Mouse (Mus musculus): ENCODE data around the gene Prss32.
"Not testable (repeated sequence)": the region's sequence is repeated elsewhere in the genome, so short reads cannot be mapped to it uniquely, and the experiment has no call there.

The Prss32 gene

DNA sequence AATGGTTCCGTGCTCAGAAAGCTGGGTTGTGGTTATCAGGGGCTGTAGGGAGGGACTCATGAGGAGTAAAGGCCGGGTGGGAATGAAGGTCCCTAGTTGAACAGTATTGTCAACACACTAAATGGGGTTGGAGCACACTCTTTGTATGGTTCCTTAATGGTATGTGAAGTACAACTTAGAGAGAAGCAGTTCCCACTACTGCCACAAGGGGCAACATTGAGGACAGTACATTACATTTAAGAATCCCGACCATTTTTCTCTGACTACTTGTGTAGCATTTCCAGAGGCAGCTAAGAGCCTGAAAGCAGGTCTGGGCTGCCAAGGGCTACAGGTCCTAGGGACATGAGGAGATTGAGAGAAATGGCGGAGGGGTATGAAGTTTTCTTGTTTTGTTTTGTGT is 2.5 kb upstream of the Prss32 start:
- DNase-seq (ENCODE audit: low spot score) = peak; percentile 56

DNA sequence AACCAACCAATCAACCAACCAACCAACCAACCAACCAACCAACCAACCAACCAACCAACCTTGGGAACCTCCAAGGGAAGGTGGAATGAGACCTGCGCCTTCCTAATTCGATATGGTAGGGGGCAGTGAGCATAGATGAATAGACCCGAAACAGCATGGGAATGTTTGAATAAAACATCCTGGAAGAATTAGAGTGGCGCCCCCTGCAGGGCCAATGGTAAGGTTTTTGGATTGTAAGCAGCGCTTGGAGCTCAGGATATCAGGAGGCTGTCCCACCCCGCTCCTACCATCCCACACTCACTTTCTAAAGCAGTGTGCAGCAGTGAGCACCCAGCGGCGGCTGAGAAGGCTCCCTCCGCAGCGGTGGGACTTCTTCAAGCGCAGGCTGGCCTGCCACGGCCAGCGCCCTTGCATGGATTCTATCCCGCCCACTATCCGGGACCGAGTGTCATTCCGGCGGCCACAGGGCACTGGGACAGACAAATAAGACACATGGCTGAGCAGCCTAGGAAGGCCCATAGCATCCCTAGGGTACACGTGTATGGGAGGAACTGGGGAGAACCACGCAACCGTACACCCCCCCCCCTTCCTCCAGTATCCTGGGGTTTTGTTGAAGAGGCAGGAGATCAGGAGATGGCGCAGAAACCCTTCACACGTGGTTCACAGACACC is 379 bp upstream of the Prss32 start:
- no peak for DNase-seq (ENCODE audit: low spot score)

DNA sequence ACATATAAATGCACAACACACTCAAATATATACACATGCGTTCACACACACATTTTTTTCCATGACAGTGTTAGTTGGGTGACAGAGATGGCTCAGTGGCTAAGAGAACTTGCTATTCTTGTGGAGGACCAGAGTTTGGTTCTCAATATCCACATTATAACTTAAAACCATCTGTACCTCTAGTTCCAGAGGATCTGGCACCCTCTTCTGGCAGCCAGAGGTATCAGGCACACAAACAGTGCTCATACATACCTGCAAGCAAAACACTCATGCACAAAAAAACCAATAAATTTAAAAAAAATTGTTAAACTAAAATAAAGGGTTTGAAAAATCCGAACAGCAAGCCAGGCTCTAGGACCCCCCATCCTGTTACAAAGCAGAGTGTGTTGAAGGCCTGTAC is 6.4 kb downstream of the Prss32 start:
- no peak for DNase-seq (ENCODE audit: low spot score)

DNA sequence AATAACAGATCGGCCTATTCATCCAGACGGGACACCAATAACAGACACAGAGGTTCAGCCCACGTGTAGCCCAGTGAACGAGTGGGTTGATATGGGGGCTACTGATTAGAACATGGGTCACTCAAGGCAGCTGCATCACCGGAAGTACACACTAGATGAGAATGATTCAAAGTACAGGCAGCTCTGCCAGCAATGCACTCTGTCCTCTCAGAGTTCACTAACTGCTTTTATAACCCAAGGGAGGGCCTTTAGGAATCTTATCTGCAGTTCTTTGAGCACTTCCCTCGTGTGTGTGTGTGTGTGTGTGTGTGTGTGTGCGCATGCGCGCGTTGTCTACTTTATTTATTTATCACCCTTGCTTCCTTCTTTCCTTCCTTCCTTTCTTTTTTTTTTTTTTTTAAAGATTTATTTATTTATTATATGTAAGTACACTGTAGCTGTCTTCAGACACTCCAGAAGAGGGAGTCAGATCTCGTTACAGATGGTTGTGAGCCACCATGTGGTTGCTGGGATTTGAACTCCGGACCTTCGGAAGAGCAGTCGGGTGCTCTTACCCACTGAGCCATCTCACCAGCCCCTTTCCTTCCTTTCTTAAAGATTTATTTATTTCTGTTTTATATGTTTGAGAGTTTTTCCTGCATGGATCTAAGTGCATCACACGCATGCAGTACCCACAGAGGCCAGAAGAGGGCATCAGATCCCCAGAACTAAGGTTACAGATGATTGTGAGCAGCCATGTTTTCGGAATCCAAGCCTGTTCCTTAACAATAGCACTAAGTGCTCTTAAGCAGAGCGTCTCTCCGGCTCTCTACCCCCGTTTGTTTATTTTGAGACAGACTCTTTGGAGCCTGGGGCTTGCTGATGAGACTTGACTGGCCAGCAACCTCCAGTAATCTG is 7.4 kb downstream of the Prss32 start:
- peak; percentile 51 for DNase-seq (ENCODE audit: low spot score)

DNA sequence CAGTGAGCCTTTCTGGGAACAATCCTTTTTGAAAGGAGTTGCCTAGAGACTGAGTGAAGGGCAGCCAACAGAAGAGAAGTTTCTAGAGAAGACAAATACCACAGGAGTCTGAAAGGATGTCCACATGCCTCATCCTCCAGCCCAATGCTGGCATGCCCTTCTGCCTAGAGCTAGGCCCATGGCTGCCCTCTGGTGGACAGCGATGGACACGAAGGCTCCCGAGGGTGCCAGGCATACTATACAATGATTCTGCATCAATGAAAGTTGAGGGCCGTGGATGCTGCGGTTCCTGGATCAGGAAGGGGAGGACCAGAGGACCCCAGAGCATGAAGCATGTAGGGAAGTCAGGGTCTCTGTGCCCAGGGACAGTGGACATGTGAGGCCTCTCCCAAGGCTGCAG is 9.6 kb downstream of the Prss32 start:
- peak; percentile 37 for DNase-seq (ENCODE audit: low spot score)

DNA sequence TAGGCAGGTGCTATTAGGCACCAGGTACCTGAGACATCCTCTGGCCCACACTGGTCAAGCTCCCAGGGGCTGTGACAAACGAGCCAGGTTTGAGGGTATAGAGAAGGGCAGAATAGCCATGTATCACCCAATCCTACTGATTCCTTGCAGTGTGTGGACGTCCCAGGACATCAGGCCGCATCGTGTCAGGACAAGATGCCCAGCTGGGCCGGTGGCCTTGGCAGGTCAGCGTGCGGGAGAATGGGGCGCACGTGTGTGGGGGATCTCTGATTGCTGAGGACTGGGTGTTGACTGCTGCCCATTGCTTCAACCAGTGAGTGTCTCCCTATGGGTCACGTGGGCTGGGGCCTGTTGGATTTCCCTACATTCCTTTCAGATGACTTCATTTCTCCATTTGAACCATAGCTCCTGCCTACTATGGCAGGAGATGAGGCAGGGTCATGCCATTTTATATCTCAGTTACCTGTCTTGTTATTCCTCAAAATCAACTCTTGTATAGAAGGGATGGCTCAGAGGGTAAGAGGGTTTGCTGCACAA is 10.6 kb downstream of the Prss32 start:
- no peak for DNase-seq (ENCODE audit: low spot score)

DNA sequence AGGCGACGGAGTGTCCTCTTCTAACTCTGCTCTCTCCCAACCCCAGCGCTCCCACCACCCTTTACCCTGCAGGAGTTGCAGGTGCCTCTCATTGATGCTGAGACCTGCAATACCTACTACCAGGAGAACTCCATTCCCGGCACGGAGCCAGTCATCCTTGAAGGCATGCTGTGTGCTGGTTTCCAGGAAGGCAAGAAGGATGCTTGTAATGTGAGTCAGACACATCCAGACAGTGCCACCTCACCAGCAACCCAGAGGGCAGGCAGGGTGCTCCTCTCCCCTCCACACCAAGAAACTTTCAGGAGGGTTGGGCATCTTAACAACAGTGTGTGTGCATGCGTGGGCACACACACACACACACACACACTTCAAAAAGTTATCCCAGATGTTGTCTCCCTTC is 13.5 kb downstream of the Prss32 start:
- DNase-seq (ENCODE audit: low spot score) = no peak

DNA sequence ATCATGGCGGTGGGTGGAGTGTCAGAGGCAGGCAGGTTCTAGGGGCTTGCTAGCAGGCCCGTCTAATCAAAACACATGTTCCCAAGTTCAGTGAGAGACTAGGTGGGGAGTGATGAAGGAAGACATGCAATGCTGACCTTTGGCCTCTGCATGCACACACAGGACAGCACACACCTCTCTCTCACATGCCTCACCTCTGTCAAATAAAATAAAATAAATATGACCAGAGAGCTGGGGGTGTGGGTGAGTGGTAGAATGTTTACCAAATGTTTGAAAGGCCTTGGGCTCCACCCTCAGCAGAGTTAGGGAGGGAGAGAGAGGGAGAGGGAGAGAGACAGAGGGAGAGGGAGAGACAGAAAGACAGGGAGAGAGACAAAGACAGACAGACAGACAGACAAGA is 14.3 kb downstream of the Prss32 start:
- no peak for DNase-seq (ENCODE audit: low spot score)

DNA sequence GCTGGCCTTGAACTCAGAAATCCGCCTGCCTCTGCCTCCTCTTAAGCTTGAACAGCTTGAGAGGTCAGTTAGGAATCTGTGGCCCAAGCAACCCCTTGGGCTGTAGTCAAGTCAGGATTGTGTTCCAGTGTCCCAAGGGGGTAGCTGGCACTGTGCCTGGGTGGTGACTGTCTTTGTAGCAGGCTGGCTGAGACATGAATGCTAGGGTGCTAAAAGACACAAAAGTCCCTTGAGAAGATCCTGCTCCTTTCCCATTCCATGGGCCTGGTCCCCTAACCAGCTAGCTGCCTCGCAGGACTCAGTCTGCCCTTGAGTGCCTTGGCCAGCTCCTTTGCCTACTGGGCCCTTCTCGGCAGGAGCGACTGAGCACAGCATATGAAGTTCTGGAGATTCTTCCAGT is 19.3 kb downstream of the Prss32 start:
- DNase-seq (ENCODE audit: low spot score) = no peak

DNA sequence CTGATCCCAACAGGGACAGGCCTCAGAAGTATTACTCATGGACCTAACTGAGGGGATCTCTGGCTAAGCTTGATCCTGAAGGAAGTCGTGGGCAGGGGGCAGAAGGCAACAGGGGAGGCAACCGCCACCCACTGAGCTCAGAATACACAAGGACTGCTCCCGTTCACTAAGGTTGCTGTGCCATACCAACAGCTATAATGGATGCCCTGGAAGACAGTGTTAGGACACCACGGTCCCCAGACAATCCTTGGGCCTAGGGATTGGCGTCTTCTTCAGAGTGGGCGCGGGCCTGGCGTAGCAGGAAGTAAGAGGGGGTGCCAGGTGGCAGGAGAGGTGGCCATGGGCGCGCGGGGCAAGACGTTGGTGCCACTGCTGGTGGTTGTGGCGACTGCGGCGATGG is 24.1 kb downstream of the Prss32 start, which contains the start of gene Prss21:
TSS of gene Prss21 (plus strand) at position 301 of the 400 bp plus-strand sequence.
- no peak for DNase-seq (ENCODE audit: low spot score)

DNA sequence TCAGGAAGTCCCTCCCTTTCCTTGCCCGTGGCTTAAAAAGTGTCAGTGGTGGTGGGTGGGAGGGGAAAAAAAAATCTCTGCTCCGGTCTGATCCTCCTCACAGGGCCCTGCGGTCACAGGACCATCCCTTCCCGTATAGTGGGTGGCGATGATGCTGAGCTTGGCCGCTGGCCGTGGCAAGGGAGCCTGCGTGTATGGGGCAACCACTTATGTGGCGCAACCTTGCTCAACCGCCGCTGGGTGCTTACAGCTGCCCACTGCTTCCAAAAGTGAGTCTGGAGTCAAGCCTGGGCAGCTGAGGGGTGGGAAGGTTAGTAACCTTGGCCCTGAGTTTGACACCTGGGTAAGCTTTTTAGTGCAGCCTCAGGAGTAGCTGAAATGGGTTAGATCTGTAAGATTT is 24.9 kb downstream of the Prss32 start:
- no peak for DNase-seq (ENCODE audit: low spot score)

DNA sequence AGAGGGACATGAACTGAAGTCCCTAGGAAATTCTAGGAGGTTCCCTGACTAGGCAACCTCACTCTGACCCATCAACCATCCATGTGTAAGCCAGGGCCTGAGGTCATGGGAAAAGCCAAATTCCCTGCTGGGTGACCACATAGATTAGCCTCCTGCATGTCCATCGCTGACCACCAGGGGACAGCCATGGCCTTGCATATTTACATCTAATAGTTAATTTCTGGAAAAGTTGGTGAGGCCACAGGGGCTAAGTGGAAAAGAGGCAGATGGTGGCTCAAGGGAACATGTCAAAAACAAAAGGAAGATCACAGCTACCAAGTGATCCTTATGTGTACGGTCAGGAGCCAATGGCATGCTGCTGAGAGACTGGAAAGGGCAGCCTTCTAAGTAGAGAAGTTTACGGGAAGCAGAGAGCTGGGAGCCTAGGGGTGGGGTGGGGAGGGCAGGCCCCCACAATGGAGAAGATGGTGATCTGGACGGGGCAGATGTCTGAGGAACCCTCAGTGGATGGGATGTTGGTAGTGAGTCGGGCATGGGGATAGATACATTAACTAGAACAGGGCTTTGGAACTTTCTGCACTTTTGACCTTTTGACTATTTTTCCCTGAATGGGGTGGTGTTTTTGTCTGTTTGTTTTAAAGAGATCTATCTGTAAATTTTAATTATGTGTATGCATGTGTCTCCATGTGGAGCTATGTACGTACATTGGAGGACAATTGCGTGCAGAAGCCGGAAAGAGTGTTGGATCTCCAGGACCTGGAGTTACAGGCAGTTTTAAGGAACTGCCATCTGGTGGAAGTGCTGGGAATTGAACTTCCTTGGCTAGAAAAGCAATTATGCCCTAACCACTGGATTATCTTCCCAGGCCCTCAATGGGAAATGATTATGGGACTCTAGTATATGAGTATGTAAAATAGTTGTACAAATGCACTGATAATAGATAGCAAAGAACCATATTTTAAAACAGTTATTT is 30.5 kb downstream of the Prss32 start:
- no peak for DNase-seq (ENCODE audit: low spot score)

DNA sequence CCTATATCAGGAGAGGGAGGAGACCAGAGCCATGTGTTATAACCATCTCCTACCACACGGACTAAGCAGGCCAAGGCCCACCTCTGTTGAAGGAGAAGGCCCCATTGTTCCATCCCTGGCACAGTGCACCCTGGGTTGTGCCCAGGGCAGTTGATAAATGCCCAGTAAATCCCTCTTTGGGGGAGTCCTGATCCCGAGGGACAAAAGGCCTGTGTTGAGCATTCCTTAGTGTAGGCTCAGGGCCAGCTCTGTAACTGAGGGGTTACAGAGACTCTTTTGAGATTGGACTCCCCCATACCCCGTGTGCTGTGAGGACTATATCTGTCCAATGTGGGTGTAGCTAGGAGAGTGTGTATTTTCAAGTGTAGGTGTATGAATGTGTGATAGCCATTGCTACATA is 33.1 kb downstream of the Prss32 start:
- no peak for DNase-seq (ENCODE audit: low spot score)

DNA sequence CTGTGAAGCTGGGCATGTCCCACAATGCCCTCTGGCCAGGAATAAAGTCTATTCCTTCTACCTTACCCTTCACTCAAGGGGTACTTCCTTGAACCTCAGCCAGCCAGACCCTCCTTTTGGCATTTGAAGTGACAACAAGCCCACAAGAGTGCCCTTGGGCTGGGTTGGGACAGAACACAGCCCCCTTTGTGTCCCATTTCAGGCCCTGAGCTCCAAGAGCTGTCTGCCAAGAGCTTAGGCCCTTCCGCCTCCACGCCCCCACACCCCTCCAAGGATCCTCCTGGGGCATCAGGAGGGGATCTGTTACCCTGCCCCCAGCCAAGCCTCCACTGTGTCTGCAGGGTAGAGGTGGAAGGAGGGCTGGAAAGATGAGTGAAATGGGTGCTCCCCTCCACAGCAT is 33.5 kb downstream of the Prss32 start:
- DNase-seq (ENCODE audit: low spot score) = no peak

DNA sequence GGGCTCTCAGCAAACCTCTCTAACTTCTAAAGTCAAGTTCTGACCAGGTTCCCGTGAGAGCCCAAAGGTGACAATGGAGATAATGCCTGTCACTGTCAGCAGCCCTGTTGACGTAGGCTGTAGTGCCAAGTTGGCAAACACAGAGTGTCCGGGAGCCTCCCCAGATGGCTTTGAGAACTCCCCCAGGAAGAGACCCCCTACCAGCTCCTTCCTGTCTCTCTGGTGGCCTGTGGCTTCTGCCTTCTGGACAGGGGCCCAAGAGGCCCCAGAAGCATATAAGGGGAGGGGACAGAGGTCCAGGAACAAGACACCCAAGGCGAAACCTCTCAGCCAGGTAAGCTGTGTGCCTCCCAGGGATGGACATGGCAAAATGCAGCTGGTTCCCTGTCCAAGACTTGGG is 36.9 kb downstream of the Prss32 start, which contains the start of the genes Dcpp1 and Dcpp2:
TSS of gene Dcpp1 (plus strand) at position 301 of the 400 bp plus-strand sequence.
TSS of gene Dcpp2 (plus strand) at position 305 of the 400 bp plus-strand sequence.
- not testable (repeated sequence) for DNase-seq (ENCODE audit: low spot score)

Data from T-cell, adult 2 months (primary cell).